Mouse (Mus musculus) adrenal gland, adult 10 weeks (tissue): ENCODE data around the gene Vsig10l. TPM values are rescaled to one million over a fixed set of nuclear protein-coding genes. Genes with fewer than 3 reads are reported as not detected.

ENCODE experiments used
- polyA plus RNA-seq: library from polyadenylated mRNA; stranded (reverse); fragments of 350-450 nt; fragmentation: Illumina TruSeq; extraction: RNeasy Lipid Tissue Mini Kit (QIAGEN cat#74804); gene quantifications from one replicate; pipeline ENCODE4 v1.2.3, GENCODE M21; 2014; ENCODE audit warnings: low read depth, low replicate concordance

The Vsig10l gene
- 0.41 TPM for polyA plus RNA-seq

DNA sequence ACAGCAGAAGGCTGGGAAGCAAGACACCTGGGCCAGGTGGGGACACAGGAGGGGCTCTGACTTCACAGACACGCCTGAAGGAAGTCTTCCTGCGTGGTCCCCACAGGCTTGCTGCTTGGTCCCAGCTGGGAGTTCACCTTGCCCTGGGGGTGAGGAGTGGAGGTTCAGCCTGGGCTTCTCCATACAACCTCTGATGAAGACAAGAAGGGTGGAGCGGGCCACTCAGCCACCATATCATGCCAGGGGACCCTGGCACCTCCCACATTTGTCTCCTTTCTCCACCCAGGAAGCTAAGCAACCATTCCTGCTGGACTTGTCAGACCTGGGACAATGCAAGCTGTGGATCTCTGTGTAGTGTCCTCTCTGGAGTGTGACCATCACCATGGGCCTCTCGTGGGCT lies at the start of gene Vsig10l:
Gene Vsig10l, plus strand, starts transcription at position 301 of the 400 bp plus-strand sequence.

DNA sequence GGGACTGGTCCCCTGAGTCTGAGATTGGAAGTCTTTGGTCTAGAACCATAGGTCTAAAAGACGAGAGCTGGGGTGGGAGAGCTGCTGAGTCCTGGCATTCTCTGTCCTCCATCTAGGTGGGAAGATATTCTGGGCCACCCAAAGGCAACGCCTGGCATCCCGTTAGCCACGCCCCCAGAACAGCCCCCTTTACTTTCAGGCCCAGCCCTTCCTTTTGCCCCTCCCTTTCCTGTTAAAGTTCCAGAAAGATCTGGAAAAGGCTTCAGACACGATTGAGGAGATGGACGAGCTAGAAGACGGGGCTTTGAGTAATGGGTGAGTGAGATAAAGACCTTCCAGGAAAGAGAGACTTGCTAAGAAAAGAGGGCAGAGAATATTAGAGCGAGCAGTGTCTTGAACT lies 35.5 kb upstream of the Vsig10l start, which contains the start of gene Lim2:
Gene Lim2, plus strand, starts transcription at position 265 of the 400 bp plus-strand sequence.

DNA sequence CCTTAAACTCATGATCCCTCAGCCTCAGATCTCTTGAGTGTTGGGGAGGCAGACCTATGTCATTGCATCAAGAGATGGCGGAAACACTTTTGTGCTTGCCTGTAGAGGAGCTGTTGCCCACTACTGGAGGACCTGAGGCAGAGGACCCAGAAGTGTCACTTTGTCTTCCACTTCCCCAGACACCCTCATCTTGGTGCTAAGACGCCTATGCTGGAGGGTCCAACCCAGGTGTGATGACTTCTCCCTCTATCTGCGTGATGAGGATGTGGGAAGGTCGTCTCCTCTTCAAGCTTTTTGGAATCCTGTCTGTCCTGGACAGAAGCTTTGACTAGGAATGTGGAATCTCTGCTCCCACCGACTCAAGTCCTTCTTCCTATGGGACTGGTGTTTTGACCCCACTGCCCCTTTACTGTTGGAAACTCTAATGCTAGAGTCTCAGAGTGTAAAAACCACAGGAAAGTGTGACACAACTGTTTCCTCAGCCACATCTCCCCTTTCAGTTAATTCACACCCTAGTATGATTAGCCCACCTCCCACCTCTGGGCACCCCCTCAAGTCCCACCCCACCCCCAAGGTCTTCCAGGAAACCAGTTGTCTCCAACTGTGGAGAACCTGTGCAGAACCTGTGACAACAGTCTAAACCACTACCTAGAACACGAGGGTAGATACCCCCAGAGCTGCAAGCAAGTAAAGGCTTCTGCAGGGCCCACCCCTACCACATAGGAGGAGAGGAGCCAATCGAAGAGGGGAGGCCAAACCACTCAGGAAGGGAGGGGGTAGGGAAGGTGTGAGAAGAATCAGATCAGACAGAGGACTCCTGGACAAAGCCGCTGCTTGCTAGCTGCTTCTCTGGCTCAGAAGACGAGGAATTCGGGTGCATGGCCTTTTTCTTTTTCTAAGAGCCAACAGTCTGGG lies 26.4 kb upstream of the Vsig10l start, which contains the start of gene Nkg7:
Gene Nkg7, plus strand, starts transcription at position 733 of the 915 bp plus-strand sequence.

GRCm38 (mm10) chr7:43440482-43440881 lies 22.5 kb upstream of the Vsig10l start, which contains the start of gene Cldnd2:
TSS of gene Cldnd2 (plus strand) at chr7:43440782.

DNA sequence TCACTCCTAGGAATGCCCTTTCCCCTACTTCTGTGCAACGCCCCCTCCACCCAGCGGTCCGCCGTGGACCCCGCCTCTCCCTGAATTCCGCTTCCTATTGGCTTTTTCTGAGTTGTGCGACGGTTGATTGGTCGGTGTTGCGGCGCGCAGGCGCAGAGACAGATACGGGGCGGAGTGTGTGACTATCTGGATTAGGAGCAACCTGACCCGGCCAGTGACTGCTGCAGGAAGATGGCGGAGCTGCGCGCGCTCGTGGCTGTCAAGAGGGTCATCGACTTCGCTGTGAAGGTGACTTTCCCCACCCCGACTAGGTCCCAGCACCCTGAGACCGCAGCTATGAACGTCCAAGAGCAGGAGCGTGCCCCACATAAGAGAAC lies 19.0 kb upstream of the Vsig10l start, which contains the start of the genes Etfb and Gm45233:
Gene Etfb, plus strand, starts transcription at position 167 of the 377 bp plus-strand sequence.
Gene Gm45233, plus strand, starts transcription at position 212 of the 377 bp plus-strand sequence.

GRCm38 (mm10) chr7:43489631-43490125 lies 26.7 kb downstream of the Vsig10l start, which contains the start of gene Iglon5:
TSS of gene Iglon5 (minus strand) at chr7:43490075.

Other genes starting within 250 kb of the Vsig10l start
- gene Zfp715, start 149.9 kb upstream of the Vsig10l start, polyA plus RNA-seq: 69.0 TPM
- not detected for gene Siglecf, start 111.8 kb upstream of the Vsig10l start, polyA plus RNA-seq
- gene Siglecg, start 54.9 kb upstream of the Vsig10l start, polyA plus RNA-seq: 0.17 TPM
- not detected for gene Lim2, start 35.5 kb upstream of the Vsig10l start, polyA plus RNA-seq
- not detected for gene Nkg7, start 26.1 kb upstream of the Vsig10l start, polyA plus RNA-seq
- not detected for gene Cldnd2, start 22.4 kb upstream of the Vsig10l start, polyA plus RNA-seq
- gene Etfb, start 19.1 kb upstream of the Vsig10l start, polyA plus RNA-seq: 20.5 TPM
- not detected for gene Gm45233, start 19.0 kb upstream of the Vsig10l start, polyA plus RNA-seq
- not detected for gene Iglon5, start 26.9 kb downstream of the Vsig10l start, polyA plus RNA-seq
- gene 4931406B18Rik, start 42.8 kb downstream of the Vsig10l start, polyA plus RNA-seq: not detected
- gene Cd33, start 81.3 kb downstream of the Vsig10l start, polyA plus RNA-seq: 7.9 TPM
- 2.2 TPM for gene Zfp658, start 99.1 kb downstream of the Vsig10l start, polyA plus RNA-seq
- 32.9 TPM for gene Zfp719, start 116.5 kb downstream of the Vsig10l start, polyA plus RNA-seq
- not detected for gene Zfp819, start 144.0 kb downstream of the Vsig10l start, polyA plus RNA-seq
- not detected for gene Ceacam18, start 171.6 kb downstream of the Vsig10l start, polyA plus RNA-seq
- gene Siglece, start 197.0 kb downstream of the Vsig10l start, polyA plus RNA-seq: 0.76 TPM
- gene Ctu1, start 208.9 kb downstream of the Vsig10l start, polyA plus RNA-seq: 2.8 TPM
- not detected for gene Klk14, start 227.3 kb downstream of the Vsig10l start, polyA plus RNA-seq
- gene Klk13, start 249.4 kb downstream of the Vsig10l start, polyA plus RNA-seq: not detected